Mouse (Mus musculus): ENCODE results near the gene Fam160b1. TPM values are rescaled to one million over a fixed set of nuclear protein-coding genes. Genes with fewer than 3 reads are reported as not detected.

Gene Fam160b1
- total RNA-seq, 2 experiments from 2014 or later = 21.0 to 21.7 TPM

DNA sequence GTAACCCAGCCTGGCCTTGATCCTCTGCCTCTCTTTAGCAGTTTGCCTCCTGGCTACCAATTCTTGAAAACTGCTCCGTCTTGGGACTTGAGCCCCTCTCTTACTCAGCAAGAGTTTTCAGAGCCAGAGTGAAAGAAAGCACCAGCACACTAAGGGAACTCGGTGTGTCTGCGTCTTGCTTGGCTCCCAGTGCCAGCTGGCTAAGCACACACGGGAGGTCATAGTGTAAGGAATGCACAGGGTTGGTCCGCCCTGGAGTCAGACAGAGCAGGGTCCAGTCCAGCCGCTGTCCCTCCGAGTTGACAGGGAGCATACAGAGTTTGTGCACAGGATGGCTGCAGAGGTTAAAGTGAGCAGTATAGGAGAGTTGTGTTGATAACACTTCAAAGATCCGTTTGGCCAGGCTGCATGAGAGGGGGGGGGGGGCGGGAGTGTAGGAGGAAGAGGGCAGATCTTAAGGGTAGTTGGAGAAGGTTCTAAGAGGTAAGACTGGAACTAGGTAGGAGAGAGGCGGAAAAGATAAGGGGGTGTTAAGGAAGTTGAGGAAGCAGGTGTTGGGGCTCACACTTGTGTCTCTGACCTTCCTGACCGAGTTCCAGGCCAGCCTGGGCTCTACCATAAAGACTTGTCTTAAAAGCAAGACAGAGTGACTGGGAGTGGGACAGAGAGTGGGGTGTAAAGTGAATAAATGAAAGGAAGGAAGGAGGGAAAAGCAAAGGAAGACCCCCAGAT, 4.6 kb downstream of the Fam160b1 start:
- no peak for DNase-seq (ENCODE audit: low spot score in 2 of 2)

DNA sequence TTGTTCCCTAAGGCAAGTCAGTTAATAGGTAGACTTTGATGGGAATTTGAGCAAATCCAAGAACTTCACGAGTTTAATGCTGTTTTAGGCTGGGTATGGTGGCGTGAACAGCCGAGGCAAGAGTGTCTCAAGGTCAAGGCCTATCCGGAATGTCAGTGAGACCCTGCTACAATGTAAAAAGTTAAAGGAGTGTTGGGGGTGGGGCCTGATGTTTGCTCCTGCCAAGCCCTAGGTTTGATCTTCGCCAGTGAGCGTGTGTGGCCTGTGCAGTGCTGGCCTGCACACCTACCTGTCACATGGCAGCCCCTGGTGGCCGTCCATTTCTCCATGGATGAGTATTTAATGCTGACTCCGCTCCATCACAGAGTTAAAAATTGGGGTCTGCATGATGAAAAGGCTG, 5.5 kb downstream of the Fam160b1 start:
- no peak for DNase-seq (ENCODE audit: low spot score in 2 of 2)

DNA sequence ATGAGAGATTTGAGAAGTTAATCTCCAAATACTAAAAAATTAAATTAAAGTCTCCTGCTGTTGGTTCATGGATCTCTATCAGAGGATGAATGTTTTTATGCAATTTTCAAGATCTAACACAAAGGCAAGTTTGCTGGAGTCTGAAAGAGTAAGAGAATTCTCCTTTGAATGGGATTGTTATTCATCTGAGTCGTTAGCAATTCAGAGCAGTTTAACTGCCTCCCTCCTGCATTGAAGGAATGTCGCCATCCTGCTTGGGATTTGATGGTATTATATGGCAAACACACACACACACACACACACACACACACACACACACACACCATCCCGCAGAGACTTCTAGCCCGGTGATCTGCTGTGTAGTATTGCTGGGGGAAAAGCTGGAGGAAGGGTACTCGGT, 6.1 kb downstream of the Fam160b1 start:
- no peak for DNase-seq (ENCODE audit: low spot score in 2 of 2)

DNA sequence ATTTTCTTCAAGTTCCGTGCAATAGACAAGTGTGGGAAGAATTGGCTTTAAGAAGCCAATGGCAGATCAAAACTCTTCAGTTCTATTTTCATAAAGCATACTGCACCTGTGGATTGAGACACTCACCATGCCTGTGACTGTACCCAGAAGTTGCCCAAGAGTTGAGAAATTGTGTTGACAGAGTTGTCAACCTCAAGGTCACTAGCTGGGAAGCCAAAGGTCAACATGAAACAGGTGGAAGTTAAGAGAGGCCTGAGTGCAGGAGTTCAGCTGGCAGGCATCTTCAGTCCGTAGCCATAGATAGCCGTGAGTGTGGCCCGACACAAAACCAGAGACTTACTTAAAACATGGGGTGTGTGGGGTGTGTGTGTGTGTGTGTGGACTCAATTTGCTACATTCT, 6.7 kb downstream of the Fam160b1 start:
- DNase-seq (ENCODE audit: low spot score in 2 of 2) = no peak

DNA sequence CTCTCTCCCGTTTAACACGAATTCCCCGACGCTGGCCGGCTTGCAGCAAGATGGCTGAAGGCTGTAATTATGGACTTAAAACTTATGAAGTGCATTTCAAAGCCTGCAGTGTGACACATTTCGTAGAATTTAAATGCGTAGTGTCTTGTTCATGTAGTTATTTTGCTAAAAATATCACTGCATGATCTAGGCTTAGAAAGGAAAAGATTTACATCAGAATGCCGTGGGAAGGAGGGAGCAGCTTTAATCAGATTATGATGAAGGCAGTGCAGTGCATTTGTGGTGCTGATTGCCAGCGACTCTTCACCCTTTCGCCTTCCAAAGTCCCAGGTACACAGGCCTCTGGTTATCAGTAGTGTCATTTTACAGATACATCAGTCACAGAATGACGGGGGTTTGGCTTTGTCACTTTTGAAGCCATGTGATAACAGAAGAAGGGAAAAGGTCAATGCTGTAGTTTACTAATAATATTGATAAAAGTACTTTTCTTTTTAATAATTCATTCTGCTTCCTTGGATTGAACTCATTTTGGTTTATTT, 7.4 kb downstream of the Fam160b1 start:
- no peak for DNase-seq (ENCODE audit: low spot score in 2 of 2)

DNA sequence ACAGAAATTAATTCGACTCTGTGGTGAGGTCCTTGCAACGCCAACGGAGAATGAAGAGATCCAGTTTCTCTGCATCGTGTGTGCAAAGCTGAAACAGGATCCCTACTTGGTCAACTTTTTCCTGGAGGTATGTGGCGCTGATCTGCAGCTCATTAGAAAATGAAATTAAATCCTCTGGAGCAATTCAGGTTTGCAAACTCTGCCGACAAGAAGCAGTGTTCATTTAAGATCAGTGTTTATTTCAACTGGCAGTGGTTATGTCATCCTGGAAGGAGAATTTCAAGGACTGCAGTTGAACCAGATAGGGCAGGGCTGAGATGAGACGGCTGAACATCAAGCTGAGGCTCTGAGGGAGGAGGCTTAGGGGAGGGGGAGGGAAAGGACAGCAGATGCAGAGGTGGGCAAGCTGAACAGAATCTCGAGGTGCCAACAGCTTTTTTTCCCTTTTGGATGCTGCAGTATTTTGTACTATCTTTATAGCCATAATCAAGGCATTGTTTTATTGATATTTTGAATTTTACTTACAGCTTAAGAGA, 12.9 kb downstream of the Fam160b1 start:
- DNase-seq (ENCODE audit: low spot score in 2 of 2) = no peak

DNA sequence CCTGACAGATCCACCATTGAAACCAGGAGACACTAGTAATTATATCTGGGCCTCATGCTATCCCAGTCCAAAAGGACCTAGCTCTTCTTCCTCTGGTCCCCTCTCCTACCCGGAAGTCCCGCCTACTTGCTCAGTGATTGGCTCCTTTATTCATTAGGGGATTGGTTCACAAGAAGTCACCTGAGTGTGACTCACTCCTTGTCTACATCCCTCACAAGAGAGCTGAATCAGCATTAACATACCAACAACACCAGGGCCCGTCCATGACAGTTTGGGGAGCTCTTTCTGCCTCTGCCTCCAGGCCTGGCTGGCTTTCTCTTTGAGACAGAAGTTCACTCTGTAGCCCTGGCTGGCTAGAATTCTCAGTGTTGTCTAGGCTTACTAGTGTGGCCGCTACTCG, 14.7 kb downstream of the Fam160b1 start:
- no peak for DNase-seq (ENCODE audit: low spot score in 2 of 2)

DNA sequence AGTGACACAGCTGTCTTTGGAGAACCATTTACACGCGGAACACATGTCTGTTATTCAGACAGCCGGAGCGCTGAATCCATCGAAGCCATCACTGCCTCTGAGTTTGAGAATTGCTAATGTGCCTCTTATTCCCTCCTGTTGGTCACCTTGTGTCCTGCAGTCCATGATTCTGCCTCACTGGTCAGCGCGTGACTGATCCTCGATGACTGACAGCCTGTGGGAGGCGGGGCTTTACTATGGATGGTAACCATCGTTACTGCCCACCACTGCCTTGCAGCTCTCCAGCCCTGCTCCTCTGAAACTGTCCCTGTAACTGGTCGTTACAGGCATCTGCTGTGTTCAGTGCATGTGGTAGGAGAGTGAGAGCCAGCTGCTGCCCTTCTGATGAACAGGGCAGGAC, 15.3 kb downstream of the Fam160b1 start:
- DNase-seq (ENCODE audit: low spot score in 2 of 2) = no peak

DNA sequence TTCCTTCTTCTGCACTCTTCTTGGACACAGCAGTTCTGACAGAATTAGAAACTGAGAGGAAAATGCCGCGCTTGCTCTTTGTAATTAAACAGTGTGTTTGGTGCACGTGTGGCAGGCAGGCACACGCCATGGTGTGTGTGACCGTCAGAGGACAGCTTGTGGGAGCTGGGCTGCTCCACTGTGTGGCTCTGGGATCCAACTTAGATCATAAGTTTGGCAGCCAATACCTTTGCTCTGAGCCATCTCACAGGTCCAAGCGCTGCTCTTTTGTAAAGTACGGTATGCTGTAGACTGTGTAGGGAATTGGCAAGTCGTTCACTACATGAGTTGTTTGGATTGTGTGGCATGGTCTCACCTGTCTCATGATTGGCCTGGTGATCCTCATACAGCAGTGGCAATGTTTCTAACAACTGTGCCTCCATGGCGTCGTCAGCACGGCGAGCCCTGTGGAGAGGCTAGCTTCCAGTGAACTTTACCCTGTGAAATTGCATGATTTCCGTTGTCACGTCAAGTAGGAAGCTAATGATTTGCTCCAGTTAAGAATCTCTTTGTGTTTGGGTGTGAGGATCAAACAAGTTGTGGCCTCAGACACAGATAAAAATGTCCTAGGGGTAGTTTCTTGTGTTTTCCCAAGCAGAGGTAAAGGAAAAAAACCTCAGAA, 16.7 kb downstream of the Fam160b1 start:
- DNase-seq (ENCODE audit: low spot score in 2 of 2) = peak in 1 of 2 experiments; percentile 33

DNA sequence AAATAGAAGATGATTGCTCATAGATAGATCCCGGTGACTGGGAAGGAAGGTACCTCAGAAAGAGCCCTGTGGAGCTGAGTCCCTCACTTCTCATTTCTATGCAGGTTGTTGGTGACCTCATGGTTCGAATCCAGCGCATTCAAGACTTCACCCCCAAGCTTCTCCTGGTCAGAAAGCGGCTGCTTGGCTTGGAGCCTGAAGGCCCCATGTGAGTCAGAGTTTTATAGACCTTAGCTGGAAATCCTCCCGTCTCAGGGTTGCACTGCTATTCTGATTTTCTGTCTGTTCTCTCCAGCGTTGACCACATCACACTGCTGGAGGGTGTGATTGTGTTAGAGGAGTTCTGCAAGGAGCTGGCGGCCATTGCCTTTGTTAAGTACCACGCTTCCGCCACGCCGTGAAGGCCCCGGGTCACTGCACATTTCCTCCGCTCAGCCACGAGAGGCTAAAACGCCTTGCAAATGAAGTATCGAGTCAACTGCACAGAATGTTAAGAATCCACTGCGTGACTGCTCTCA, 25.8 kb downstream of the Fam160b1 start:
- no peak for DNase-seq (ENCODE audit: low spot score in 2 of 2)

DNA sequence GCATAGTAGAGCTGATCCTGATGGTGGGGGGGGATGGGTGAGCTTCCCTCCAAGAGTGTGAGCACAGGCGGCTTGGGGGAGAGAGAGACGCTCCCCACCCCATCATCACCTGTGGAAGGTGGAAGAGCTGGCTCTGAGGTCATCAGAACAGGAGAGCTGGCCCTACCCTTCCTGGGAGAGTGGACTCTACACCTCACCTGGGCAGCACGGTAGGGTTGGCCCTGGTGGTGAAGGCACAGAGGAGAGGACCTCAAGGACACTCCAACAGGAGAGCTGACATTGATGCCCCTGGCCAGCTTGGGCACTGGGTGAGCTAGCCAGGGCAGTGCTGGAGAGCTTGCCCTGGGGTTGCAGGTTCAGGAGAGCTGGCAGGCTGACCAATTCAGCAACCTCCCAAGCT, 31.1 kb downstream of the Fam160b1 start:
- no peak for DNase-seq (ENCODE audit: low spot score in 2 of 2)

DNA sequence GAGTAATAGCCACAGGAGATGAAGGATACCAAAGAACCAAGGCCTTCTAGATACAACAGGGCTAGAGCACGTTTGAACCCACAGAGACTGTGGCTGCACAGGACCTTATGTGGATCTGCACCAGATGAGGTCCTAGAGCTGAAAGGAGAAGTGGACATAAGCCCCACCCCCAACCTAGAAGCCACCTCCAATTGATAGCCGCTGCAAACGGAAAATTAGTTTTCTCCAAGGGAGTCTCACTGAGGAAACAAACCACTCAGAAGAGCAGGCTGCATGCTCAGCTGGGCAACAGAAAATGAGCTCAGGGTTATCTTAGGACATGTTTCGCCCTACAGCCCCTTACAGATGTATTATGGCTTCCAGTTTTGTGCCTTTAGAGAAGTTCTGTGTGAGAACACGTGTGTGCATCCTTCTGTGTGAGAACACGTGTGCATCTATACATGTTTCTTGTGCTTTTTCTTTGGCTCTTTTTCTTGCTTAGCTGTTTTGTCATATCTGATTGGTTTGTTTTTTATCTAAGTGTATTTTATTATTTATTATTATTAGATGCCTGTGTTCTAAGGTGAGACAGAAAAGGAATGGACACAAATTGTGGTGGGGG, 33.0 kb downstream of the Fam160b1 start:
- DNase-seq (ENCODE audit: low spot score in 2 of 2) = no peak

DNA sequence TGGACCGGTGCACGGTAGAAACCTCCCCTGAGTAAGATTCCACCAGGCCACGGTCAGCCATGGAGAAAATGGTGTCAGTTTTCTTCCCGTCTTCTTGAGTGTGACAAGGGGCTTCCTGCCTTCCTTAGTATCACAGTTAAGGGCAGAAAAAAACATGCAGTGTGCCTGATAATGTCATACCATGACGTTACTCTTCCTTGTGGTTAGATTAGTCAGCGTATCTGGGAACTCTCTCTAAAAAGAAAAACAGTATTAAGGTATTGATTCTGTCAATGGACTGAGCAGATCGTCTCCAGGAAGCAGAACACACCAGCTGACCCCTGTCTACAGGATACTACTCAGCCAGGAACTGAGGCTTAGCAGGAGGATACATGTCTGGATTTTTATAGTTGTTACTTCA, 36.1 kb downstream of the Fam160b1 start:
- DNase-seq (ENCODE audit: low spot score in 2 of 2) = no peak

DNA sequence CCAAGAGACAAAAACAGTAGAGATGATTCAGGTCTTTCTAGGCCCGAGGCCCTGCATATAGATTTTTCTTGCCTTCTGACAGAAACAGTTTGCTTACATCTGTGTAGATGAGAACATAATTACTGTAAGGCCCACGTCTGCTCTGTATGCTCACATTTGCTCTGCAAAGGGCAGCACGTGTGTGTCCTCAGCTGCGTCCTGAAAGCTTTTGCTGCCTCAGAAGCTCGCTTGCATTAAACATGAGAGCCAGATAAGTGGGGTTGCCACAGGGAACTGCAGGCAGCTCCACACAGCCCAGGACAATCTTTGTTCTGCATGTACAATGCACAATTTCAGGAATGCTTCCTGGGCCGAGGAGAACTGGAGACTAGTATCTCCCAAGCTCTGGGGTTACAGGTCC, 41.9 kb downstream of the Fam160b1 start:
- DNase-seq (ENCODE audit: low spot score in 2 of 2) = no peak

DNA sequence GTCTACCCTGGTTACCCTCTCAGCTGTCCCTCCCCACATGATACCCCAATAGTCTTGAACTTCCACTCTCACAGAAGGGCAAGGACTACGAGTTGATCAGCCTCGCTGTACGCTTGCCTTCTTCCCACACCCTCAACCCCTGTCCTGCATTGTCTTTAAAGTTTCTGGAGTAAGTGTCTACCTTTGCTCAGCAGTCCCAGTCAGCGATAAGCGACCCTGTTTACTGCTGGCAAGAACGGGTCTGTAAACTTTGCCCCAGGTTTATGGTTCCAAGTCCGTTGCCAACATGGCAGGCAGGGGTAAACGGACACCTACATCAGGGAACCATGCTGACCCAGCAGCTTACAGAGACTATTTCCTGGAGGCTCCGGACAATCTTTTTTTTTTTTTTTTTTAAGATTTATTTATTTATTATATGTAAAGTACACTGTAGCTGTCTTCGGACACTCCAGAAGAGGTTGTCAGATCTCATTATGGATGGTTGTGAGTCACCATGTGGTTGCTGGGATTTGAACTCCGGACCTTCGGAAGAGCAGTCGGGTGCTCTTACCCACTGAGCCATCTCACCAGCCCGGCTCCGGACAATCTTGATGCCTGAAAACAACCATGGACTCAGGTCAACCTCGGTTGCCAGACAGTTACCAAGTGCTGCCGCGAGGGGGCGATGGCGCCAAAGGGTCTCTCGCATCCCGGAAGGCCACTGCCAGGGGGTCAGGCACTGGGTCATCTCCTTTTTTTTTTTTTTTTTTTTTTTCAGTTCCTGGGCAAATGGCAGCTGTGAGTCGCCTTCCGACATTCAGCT, 43.4 kb downstream of the Fam160b1 start:
- DNase-seq (ENCODE audit: low spot score in 2 of 2) = peak; percentile 60 to 69

DNA sequence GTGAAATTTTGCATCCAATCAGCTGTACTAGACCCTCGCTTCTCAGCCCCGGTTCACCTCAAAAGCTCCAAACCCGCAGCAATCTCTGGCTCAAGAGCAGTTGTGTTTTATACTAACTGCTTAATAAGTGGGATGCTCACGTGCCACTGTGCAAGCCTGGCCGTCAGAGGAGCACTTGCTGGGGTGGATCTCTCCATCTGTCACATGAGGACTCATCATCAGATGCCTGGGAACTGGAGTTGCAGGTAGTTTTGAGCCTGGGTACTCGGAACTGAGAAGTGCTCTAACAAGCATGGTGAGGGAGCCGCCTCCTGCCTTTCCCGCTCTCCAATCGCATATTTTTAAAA, 44.0 kb downstream of the Fam160b1 start:
- no peak for DNase-seq (ENCODE audit: low spot score in 2 of 2)

DNA sequence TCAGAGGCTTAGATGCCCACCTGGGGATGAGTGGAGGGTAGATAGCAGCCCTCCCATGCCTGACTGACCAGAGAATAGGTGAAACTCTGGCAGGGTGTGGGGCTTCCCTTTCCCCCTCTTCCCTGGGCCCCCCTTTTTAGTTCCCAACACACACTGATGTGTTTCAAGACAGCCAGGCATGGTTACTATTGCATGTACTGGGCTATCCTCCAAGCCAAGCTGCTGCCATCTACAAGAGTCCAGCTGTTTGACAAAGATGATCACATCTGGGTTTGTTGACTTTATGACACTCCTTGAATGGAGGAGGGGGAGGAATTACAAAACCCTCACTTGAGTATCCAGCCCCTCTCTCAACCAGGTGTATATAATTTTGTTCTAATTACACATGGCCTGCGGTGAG, 47.5 kb downstream of the Fam160b1 start:
- DNase-seq (ENCODE audit: low spot score in 2 of 2) = no peak

DNA sequence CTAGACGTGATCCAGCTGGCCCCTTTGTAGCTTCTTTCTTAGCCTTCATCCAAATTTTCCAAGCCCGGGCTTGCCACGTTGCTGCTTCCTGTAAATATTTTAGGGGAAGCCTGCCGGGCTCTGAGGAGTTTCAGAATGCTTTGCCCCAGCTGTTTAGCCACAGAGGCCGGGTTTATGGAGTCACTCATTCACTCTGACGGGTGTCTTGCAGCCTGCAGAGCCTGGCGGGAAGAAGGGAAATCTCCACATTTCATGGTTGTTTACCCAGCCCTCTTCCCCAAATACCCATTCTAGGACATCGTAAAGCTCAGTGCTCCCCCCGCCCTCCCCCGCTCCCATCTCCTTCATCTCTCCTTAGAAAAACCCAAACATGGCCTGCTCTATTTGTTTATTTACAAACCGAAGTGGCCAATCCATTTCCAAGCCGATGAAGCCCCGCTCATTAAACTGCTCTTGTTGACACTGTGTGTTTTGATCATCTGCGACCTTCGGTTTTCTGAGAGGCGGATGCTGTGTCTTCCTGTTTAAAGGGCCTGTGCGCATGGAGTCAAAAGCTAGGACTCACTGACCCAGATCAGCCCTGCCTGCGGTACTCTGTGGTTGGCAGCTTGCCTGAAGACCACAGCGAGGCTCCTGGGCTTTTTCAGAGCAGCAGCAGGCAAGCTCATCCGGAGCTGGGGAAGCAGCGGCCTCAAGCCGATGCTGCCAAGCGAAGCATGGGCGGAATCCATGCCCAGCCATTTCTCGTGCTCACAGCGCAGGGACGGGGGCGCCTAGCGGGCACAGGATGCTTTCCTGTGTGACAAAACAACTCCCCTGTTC, 51.1 kb downstream of the Fam160b1 start:
- peak; percentile 49 to 59 for DNase-seq (ENCODE audit: low spot score in 2 of 2)

DNA sequence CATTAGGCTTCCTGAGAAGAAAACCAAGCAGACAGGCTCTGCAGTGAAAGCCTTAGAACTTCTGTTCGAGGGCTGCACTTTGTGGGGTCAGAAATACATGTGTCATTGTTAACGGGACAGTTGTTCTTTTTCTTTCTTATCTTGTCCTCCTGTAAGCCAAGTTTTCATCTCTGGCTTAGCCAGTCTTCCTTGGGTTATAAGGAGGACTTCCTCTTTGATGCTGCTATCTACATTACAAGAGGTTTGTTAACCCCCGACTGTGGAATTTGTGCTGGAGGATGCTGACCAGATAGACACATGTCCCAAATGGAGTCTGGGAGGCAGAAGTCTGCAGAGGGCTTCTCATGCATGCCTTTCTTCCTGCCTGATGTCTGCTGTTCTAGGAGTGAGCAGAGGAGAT, 52.7 kb downstream of the Fam160b1 start:
- DNase-seq (ENCODE audit: low spot score in 2 of 2) = no peak

DNA sequence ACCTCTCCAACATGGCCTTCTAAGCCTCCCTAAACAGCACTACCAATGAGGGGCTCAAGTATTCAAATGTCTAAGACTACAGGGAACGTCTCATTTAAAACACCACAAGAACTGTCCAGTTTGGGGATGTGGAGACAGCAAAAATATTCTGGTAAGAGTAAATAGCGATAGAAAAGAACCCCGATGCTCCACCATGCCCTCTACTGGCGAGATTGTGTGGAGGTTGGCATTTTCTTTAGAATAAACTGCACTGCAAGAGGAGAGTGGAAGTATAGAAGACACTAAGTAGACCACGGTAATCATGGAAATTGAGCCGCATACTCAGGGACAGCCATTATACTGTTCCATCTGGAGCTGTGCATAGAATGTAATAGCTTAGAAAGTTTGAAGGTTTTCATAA, 53.4 kb downstream of the Fam160b1 start:
- DNase-seq (ENCODE audit: low spot score in 2 of 2) = no peak
